Mouse (Mus musculus): ENCODE measurements around the gene Sbk2.

DNA sequence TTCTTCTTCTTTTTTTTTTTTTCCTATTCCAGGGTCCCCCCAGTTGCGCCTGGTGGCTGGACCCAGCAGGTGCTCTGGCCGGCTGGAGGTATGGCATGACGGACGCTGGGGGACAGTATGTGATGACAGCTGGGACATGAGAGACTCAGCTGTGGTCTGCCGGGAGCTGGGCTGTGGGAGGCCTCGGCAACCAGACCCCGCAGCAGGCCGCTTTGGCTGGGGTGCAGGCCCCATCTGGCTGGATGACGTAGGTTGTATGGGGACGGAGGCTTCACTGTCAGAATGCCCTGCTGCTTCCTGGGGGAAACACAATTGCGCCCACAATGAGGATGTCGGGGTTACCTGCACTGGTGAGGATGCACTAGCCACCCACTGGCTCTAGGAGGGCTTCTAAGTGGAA lies 31.1 kb downstream of the Sbk2 start:
- TF ChIP-seq POLR2A (IDR thresholded peaks at IDR 0.05; ENCODE audit: low read depth, low read length): no peak
- no peak for TF ChIP-seq CTCF (IDR thresholded peaks at IDR 0.05; ENCODE audit: borderline replicate concordance, insufficient read depth, low read length)

Measured in embryonic fibroblast, embryonic 13.5 days (primary cell).